Mouse (Mus musculus) ES-CJ7 (cell line): ENCODE data around the gene Ikzf3.
A peak's percentile ranks its signal among the peaks of the same experiment; 100 is the strongest.

ENCODE experiments used
- DNase-seq: peaks from one replicate; pipeline ENCODE4 v3.0.0; 2011; ENCODE audit warnings: low read depth, low spot score

The Ikzf3 gene

DNA sequence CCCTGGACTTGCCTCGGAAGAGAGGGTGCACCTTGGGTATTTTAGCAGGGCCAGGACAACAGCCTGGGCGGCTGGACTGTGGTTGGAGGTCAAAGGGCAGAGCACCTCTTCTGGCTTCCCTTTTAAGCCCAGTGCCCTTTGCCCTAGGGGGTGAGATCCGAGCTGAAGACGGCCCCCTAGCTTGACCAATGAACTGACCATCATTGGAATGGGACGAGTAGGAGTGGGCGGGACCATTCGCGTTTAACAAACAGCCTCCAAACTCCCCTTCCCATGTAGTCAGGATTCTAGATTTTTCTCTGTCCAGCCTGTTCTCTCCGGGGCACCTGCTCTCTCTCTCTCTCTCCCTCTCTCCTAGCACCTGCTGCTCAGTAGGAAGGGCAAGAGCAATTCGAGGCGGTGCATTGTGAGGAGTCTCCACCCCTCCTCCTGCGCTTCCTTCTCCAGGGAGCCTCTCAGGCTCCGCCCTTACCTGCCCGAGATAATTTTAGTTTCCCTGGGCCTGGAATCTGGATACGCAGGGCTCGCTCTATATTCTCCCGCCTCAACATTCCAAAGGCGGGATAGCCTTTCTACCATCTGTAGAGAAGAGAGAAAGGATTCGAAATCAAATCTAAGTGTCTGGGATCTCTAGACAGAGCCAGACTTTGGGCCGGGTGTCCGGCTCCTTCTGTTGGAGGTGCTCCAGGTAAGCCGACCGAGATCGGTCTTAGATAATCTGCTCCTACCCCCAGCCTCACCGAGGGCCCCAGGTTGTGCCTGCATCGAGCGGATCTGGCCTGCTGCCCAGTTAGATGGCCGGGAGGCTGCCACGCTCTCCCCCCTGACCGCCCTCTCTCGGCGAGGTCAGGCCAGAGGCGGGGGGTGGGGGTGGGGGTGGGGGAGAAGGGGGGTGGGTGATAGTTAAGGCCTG is 99.0 kb downstream of the Ikzf3 start:
- peak; percentile 75 for DNase-seq

DNA sequence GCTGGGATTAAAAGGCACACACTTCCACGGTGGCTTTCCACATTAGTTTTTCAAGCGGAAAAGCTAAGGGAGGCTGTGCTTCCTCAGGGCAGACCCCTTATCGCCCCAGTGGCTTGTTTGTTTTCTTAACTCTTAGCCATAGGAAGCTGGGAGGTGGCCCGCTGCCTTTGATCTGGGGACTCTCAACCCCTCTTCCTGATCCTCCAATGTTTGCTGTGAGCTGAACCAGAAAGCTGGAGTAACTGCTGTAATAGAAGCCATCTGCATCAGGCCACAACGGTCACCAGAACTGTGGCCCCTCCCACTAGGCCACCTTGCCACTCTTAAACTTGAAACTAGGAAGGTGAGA is 99.6 kb downstream of the Ikzf3 start, which contains the start of gene Grb7:
Grb7 (plus strand) TSS at position 182 of the 349 bp plus-strand sequence.
- DNase-seq: no peak

- DNase-seq: no peak
Observed at GRCm38 (mm10) chr11:98445679-98446078, 100.2 kb downstream of the Ikzf3 start.

GRCm38 (mm10) chr11:98445238-98445637 is 100.6 kb downstream of the Ikzf3 start:
- DNase-seq: no peak

GRCm38 (mm10) chr11:98443688-98444087 is 102.1 kb downstream of the Ikzf3 start:
- peak; percentile 53 for DNase-seq

- DNase-seq: peak; percentile 97
Observed at GRCm38 (mm10) chr11:98438331-98439158, 107.3 kb downstream of the Ikzf3 start, which contains the start of gene Mien1. TSS of gene Mien1 (minus strand) at chr11:98438991.

- no peak for DNase-seq
Observed at GRCm38 (mm10) chr11:98437441-98437840, 108.4 kb downstream of the Ikzf3 start.

GRCm38 (mm10) chr11:98435723-98436122 is 110.1 kb downstream of the Ikzf3 start:
- DNase-seq: no peak

DNA sequence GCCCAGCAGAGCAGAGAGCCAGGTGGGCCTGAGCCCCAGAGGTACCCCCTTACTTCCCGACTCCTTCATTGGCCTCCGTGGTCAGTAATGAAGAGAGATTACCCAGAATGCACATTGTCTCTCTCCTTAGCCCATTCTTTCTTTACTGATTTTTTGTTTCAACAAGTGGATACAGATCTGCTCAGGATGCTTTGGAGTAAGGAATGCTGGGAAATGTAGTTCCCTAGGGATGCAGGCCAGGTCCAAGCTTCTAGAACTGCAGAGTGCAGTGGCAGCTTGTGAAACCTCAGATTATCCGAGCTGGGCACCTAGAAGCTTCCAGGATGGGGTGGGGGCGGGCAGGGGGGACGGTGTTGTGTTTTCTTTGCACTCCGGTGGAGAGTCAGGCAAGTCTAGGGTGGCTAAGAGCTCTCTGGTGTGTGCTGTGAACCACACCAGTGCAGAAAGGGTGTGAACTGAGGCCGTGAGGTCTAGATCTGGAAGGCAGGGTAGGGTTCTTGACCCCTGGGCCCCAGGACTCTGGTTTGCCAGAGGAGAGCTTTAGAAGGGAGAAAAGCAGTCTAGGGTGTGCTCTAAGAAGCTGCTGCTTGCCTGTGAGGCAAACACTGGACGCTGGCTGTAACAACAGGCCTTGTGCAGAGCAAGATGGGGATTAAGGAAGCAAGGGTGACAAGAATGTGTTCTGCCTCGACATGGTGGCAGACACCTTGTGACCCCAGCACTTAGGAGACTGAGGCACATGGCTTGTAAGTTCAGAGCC is 113.9 kb downstream of the Ikzf3 start:
- DNase-seq: no peak

DNA sequence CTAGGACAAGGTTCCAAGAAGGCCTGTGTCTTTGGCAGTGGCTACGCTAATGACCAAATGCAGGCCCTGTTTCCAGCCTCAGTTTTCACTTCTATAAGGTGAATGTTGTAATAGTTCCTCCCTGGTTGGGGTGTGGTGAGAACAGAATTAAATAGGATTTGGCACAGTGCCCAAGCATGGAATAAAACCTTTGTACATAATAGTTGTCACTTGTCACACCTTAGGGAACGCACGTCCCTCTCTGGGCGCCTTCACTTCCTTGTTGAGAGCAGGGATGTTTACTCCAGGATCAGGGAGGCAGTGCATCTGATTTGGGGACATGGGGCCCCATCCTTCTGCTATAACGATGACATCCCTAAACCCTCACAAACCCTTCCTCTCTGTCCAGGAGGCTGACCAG is 117.4 kb downstream of the Ikzf3 start:
- no peak for DNase-seq

DNA sequence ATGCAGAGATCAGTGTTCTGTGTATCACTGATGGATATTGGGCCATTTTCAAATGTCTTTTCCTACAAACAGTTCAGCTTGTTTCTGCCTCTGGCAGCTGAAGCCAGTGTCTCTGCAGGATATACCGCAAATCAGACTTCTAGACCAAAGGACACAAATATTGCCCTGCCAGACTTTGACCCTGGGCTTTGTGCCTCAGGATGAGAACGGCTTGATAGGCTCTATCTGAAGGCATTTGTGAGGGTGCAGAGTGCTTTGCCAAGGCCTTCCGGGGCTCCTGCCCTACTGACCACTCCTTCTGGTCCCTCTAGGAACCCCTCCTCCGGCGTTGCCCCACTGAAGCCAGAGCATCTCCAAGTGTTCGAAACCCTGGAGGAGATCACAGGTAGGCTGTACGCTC is 119.2 kb downstream of the Ikzf3 start:
- DNase-seq: no peak

DNA sequence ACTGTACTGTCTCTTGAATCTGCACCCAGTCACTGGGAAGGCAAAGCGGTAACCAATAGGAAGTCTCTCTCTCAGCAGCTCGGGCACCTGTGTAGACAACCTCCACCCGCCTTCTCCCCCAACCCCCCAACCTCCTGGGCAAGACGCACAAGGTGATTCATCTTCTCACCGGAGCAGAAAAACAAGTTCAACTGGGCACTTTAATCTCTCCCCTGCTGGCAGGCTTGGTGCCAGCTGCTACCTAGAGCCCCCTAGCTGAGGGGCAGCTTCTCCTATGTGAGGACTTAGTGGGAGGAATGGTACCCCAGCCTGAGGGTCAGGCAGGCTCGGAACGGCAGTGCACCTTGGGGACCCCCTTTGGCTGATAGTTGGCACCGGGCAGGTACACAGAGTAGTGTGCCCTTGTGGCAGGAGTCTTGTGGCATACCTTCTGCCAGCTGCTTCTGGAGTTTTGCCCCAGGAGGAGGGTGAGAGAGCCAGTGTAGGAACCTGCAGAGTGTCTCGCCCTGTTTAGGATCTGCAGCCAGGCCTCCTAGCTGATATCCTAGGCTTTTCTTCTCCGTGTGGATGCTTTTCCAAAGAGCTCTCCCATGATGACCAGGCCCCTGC is 126.8 kb downstream of the Ikzf3 start:
- no peak for DNase-seq

DNA sequence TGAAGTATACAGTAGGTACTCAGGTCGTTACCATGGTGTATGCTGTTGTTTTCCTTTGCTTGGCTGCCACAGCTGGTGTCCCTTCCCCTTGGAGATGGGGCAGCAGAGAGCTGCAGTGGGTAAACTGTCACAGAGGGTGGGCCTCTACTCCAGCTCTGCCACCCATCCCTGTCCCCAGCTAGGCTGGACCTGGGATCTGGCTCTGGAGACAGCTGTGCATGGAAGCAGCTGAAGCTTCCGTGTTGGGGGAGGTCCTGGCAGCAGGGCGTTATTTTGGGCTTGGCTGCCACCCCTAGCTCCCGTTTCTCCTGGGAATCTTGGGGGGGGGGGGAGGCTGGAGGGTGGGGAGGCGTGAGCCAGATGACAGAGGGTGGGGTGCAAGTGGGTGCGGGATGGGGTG is 127.6 kb downstream of the Ikzf3 start:
- no peak for DNase-seq

DNA sequence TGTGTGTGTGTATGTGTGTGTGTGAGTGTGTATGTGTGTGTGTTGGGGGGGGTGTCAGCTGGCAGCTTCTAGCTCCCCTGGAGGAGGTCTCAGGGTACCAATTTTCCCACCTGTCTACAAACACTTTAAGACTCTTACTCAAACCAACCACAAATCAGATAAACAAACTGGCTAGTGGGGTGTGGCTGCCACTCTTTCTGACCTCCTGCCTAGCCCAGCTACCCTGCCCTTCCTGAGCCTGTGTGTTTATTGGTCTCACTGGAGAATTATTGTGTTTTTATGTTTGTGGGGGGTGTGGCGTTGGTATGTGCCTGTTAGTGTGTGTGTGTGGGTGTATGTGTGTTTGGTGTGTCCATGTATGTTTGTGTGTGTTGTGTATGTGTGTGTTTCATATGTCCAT is 128.8 kb downstream of the Ikzf3 start:
- no peak for DNase-seq
